Mouse (Mus musculus): Measurements from ENCODE around the gene Cntln. TPM values are rescaled to one million over a fixed set of nuclear protein-coding genes. Genes with fewer than 3 reads are reported as not detected.

Gene Cntln
- total RNA-seq, 2 experiments from 2014 or later: 1.1 to 1.3 TPM

- intact Hi-C loops (cut with DNase I): no loop called here
Measured at GRCm38 (mm10) chr4:85045748-85046147, 161.6 kb downstream of the Cntln start.

DNA sequence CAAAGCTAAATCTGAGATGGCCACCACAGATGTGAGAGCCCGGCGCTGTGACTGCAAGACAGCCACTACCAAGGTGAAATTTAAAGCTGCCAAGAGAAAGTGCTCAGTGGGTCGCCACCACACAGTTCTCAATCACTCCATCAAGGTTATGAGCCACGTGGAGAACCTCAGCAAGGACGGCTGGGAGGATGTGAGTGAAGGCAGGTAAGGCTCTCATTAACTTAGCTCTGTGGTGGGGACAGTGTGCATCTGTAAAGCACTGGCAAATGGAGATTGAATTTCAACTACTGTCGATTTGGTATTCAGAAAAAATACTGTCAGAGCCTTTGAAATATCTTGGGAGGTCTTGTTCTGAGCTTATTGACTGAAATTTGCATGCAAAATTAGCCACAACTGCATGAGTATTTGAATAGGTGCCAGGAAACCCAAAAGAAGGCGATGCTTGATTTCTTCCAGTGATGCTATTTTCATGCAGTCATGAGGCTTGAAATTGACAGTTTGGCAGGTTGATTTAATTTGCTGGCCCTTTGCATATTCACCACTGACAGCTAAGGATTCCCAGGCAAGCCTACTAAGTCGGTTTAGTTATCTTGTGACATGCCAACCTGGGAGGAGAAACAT is 165.9 kb downstream of the Cntln start:
- DNase-seq: no peak
- intact Hi-C loops (cut with DNase I): no loop called here

More at GRCm38 (mm10) chr4:85045748-85046147, 161.6 kb downstream of the Cntln start:
- DNase-seq: no peak

GRCm38 (mm10) chr4:85054616-85055015 is 170.5 kb downstream of the Cntln start:
- intact Hi-C loops (cut with DNase I): no loop called here
- DNase-seq: no peak

DNA sequence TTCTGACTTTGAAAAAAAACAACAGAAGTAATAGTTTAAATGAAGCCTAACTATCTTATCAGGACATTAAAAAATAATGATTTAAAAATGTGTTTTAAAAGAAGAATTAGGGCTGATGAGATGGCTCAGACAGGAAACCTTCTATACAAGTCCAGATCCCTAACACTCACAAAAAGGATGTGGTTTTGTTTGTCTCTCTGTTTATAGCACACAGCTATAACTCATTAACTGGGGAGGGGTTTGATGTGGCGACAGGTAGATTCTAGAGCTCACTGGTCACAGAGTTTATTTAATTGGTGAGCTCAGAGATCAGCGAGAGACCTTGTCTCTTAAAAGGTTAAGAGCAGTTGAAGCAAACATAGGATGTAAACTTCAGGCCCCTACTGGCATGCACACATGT is 175.5 kb downstream of the Cntln start:
- intact Hi-C loops (cut with DNase I): no loop called here
- DNase-seq: no peak

DNA sequence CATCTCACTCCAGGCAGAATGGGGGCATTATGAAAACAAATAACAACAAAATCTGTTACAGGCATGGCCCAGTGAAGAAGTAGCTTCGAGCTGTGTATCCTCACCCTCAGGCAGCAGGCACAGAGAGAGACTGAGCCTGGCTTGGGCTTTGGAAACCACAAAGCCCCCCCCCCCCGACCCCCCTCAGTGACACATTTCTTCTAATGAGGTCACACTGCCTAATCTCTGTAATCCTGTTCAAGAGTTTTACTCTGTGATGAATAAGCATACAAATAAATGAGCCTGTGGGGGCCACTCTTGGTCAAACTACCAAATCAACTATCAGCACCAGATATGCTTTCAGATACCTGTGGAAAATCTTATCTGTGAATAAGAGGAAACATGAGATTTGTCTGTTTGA is 177.6 kb downstream of the Cntln start:
- DNase-seq: no peak
- intact Hi-C loops (cut with DNase I): no loop called here

DNA sequence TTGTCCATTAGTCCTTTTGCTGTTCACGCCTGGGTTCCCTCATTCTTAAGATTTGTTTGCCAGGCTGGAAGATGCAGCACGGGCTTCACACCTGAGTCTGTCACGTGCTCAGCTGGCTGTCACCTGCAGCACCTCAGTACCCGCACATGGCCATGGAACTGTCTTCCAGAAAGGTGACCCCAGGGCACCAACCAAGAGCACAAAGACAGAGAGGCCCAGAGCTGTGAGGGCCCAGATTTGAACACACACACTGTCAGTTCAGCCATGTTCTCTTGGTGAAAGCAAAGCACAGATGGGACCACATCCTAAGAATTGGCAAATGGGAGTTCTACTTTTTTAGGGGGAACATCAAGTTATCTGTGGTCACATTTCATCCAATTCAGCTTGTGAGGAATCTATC is 211.9 kb downstream of the Cntln start:
- DNase-seq: no peak
- intact Hi-C loops (cut with DNase I): loop anchor here (5.0 to 10.0 kb wide), 3 partner anchors 219 to 1304 kb away; no protein-coding TSS in a partner anchor

DNA sequence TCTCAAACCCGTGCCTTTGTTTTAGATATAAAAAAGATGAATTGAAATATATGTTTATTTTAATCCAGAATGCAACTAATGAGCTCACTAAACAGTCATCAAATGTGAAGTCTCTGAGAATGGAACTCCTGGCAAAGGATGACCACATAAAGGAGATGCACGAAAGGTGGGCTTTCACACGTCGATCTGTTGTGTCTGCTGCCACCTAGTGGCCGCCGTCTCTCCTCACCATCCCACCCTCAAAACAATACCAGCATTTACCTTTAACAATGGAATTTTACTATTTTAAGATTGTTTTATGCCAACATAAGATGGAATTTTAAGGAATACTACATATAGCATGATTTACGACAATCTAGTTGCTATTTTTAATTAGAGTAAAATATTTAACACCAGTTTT is 212.6 kb downstream of the Cntln start:
- DNase-seq: peak; percentile 18 to 19
- intact Hi-C loops (cut with DNase I): loop anchor here (5.0 to 10.0 kb wide), 3 partner anchors 219 to 1304 kb away; no protein-coding TSS in a partner anchor

DNA sequence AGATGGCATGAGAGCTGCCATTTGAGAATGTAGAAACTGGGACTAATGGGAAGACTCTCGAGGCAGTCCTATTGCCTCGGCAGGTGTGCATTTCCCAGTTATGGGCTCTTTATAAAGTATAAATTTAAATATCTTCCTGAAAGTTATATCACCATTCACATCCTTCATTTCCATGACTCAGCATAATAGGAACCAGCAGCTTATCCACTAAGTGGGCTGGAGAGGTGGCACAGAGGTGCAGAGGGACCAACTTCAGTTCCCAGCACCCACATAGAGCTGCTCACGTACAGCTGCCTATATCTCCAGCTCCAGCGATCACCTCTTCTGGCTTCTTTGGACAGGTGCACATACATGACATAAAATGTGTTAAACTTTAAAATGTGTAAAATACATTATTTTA is 218.1 kb downstream of the Cntln start:
- no peak for DNase-seq
- intact Hi-C loops (cut with DNase I): no loop called here

DNA sequence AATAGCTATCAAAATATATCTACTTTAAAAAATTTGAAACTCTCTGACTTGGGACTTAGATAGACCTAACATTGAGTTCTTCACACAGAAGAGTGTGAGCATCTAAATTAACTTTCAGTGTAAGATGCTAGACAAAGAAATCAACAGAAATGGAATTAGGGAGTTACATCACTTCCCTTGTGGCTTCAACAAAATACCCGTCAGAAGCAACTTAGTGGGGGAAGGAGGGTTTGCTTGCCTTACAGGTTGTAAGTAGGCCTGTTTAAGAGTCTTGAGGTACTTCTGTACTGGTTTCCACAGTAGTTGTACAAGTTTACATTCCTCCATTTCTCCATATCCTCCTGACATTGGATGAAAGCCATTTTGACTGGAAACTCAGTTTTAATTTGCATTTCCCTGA is 222.3 kb downstream of the Cntln start:
- DNase-seq: no peak
- intact Hi-C loops (cut with DNase I): no loop called here

- intact Hi-C loops (cut with DNase I): no loop called here
- DNase-seq: no peak
Measured at GRCm38 (mm10) chr4:85106961-85107360, 222.9 kb downstream of the Cntln start.

GRCm38 (mm10) chr4:85120271-85120670 is 236.2 kb downstream of the Cntln start:
- intact Hi-C loops (cut with DNase I): no loop called here

GRCm38 (mm10) chr4:85149726-85150125 is 265.6 kb downstream of the Cntln start:
- DNase-seq: no peak
- intact Hi-C loops (cut with DNase I): loop anchor here (10.0 kb wide), 1 partner anchor 665 kb away; no protein-coding TSS in a partner anchor

More at GRCm38 (mm10) chr4:85120271-85120670, 236.2 kb downstream of the Cntln start:
- DNase-seq: no peak

DNA sequence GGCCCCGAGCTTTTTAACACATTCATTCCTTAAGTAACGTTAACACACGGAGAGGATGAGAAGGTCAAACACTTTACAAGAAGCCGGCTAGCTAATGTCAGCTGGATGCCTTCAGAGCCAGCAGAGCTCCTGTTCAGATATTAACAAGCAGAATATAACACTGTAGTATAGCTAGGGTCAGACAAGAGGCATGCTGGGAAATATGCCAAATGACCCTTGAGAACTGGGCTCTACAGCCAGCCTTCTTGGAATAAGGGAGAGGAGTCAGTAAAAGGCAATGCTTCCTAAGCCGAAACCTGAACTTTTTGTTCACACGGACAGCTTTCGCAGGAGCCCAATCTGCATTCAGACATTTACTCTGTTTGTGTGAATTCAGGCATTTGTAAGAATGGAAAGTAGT is 267.8 kb downstream of the Cntln start:
- DNase-seq: no peak
- intact Hi-C loops (cut with DNase I): loop anchor here (10.0 kb wide), 1 partner anchor 663 kb away; no protein-coding TSS in a partner anchor

- intact Hi-C loops (cut with DNase I): loop anchor here (10.0 kb wide), 1 partner anchor 660 kb away; no protein-coding TSS in a partner anchor
- no peak for DNase-seq
Measured at GRCm38 (mm10) chr4:85154361-85154760, 270.3 kb downstream of the Cntln start.

DNA sequence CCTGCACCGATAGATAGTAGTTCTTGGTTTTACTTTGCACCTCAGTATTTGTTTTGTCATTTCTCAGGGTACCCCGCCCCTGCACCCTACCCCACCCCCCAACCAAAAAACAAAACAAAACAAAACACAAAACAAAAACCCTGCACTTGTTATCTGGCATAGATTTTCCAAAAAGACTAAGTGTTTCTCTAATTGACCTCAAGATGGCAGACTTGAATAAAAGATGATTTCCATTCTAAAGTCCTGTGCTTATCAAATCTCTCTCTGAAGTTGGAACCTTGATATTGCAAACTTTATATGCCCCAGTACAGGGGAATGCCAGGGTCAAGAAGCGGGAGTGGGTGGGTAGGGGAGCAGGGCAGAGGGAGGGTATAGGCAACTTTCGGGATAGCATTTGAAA is 277.0 kb downstream of the Cntln start:
- DNase-seq: no peak
- intact Hi-C loops (cut with DNase I): loop anchor here (5.0 kb wide), 1 partner anchor 231 kb away; no protein-coding TSS in a partner anchor

DNA sequence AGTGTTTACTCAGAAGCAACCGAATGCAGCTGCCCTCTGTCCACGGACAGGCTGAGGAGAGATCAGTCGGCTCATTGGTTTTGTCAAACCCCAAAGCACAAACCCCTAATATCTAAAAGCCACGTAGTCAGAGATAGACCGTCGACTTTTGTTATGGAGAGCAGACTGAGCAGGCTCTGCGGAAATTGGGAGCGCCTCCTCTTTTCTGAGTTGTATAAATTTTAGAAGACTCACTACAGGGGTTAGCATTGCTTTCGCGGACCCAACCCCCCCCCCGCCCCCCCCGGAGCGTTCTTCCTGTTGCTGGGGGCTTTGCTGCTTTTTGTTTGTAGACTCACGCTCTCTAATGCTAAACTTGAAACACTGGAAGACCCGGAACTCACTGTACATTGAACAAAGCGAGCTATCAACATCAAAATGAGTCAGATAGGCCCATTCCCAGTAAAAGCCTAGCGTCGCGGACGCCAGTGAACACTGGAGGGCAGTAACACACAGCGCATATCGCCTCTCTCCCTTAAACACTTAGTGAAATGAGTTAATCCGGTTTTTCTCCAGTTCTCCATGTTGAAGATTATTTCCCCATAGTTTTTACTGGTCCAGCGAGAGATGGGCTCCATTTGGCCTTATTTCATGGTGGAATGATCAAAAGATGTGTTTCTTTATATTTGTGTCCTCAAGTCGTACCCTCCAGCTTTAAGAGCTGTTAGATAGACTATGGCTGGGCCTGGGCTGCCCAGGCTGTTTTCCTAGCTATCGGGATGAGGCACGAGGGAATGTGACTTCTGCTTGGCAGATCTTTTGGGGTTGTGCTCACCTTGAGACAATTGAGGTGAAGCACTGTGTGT is 278.6 kb downstream of the Cntln start:
- DNase-seq: no peak
- intact Hi-C loops (cut with DNase I): loop anchor here (5.0 kb wide), 1 partner anchor 230 kb away; no protein-coding TSS in a partner anchor

GRCm38 (mm10) chr4:85163313-85163615 is 279.2 kb downstream of the Cntln start:
- intact Hi-C loops (cut with DNase I): loop anchor here (5.0 kb wide), 1 partner anchor 229 kb away; no protein-coding TSS in a partner anchor
- no peak for DNase-seq

DNA sequence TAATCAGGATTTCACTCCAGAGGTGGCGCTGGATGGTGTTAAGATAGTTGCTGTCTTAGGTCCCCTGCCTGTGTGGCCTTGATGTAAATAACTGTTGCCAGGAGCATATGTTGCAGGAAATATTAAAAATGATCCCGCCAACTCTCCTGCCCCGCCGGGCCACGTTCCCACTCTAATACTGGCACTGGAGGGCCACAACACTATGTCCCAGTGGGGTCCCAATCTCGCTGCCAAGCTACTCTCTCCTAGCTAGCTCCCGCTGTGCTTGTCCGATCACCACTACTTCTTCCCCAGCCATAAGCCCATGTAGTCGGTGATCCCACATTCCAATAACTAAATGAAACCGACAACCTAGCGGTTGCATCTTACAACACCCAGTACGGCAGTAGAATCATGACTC is 283.9 kb downstream of the Cntln start:
- DNase-seq: no peak
- intact Hi-C loops (cut with DNase I): no loop called here

- intact Hi-C loops (cut with DNase I): no loop called here
- no peak for DNase-seq
Measured at GRCm38 (mm10) chr4:85175466-85175865, 291.4 kb downstream of the Cntln start.

GRCm38 (mm10) chr4:85178394-85179051 is 294.4 kb downstream of the Cntln start:
- intact Hi-C loops (cut with DNase I): no loop called here
- DNase-seq: no peak
